Mouse (Mus musculus) liver, embryonic 12.5 days (tissue): ENCODE measurements around the gene Fam43a. TPM values are rescaled to one million over a fixed set of nuclear protein-coding genes. Genes with fewer than 3 reads are reported as not detected.

Experiments
- ATAC-seq: fragments of 200-750 bp; cut with Nextera tagmentation; 2 replicates; pipeline ENCODE4 v1.8.0; 2017; ENCODE audit warnings: moderate number of reproducible peaks, mild to moderate bottlenecking, moderate library complexity
- H3K27ac ChIP-seq: fragments of 300-500 bp; sonication (generic); 2 replicates; pipeline ENCODE4 v1.5.1; 2016; ENCODE audit warnings: mild to moderate bottlenecking
- H3K27me3 ChIP-seq: fragments of 300-500 bp; sonication (generic); replicated peaks from 2 replicates; pipeline ENCODE4 v1.6.1; 2016; ENCODE audit warnings: mild to moderate bottlenecking, moderate library complexity
- H3K36me3 ChIP-seq: fragments of 300-500 bp; sonication (generic); 2 replicates; pipeline ENCODE4 v1.6.1; 2016; ENCODE audit warnings: mild to moderate bottlenecking, moderate library complexity
- H3K4me1 ChIP-seq: fragments of 300-500 bp; sonication (generic); 2 replicates; pipeline ENCODE4 v1.6.1; 2016
- H3K4me2 ChIP-seq: fragments of 300-500 bp; sonication (generic); 2 replicates; pipeline ENCODE4 v1.6.1; 2016; ENCODE audit warnings: mild to moderate bottlenecking, moderate library complexity
- H3K4me3 ChIP-seq: fragments of 300-500 bp; sonication (generic); 2 replicates; pipeline ENCODE4 v1.5.1; 2016; ENCODE audit warnings: mild to moderate bottlenecking, moderate library complexity
- H3K9ac ChIP-seq: fragments of 300-500 bp; sonication (generic); 2 replicates; pipeline ENCODE4 v1.6.1; 2016; ENCODE audit warnings: mild to moderate bottlenecking, moderate library complexity
- H3K9me3 ChIP-seq: fragments of 300-500 bp; sonication (generic); replicated peaks from 2 replicates; pipeline ENCODE4 v1.6.1; 2016; ENCODE audit warnings: mild to moderate bottlenecking, moderate library complexity
- WGBS: fragments of 180-500 bp; shearing (Covaris S2); methylation state at CpG from one replicate; pipeline ENCODE4 v1.1.7; 2016; ENCODE audit not compliant: insufficient replicate concordance; 5-methylcytosine and 5-hydroxymethylcytosine counted together
- polyA plus RNA-seq: library from polyadenylated mRNA; unstranded; fragments of >200 nt; fragmentation: Nextera tagmentation; extraction: Ambion mirVana; gene quantifications from 2 replicates; pipeline ENCODE4 v1.2.1, GENCODE M21; 2016

Fam43a gene
- polyA plus RNA-seq, 1 experiment from 2014 or later = 9.2 TPM

DNA sequence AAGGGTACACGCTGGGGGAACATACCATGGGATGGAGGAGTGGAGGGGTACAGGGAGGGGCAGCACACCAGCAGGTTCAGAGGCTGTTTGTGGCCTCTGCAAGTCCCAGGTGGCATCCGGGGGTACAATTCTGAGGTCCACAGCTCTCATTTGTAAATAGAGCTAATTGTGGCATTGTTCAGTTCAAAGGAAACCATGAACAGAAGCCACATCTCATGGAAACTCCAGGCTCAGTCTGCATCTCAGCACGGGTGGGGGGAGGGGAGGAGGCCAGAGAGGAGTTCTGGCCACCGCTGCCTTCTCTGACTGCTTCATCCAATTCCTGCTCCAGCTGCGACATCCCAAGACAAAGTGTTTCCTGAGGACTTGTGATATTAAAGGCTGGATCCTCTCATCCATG is 14.6 kb downstream of the Fam43a start:
- H3K4me3 ChIP-seq = no peak overlapping the region
- H3K9me3 ChIP-seq = no peaks in the 10 kb centered on the region
- 45% methylated on average over 5 of the region's 5 CpGs for WGBS
- no peak for ATAC-seq
- H3K36me3 ChIP-seq = no peaks in the 10 kb centered on the region
- H3K4me2 ChIP-seq = no peak overlapping the region
- no peaks in the 10 kb centered on the region for H3K4me1 ChIP-seq
- H3K27me3 ChIP-seq = 0 out of 2 replicates have a peak, but pooled peaks cover 1% of the 10 kb centered on the region
- H3K27ac ChIP-seq = no peak overlapping the region
- no peak overlapping the region for H3K9ac ChIP-seq

DNA sequence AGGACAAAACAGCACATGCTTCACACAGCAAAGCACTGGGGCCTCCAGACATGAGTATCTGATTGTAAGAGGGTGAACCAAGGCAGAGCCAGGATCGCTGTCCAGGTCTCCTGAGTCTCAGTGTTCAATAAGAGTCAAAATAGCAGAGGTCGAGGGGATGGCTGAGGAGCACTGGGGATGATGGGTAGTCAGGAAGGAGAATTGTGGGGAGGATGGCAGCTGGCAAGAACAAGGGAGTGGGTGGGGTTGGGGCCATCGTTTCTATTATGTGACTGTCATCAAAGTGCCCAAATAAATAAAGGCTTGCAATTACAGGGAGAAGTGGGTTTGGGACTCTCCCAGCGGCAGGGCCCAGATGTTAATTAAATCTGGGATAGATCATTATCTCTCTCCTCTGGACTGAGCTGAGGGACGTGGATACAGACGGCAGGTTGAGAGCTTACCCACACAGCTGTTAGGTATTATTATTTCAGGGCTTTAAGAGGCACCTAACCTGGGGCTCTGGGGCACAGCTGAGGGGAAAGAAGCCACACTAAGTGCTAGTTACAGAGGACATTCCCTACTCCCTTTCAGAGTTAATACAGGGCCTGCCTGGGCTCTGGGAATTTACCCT is 15.3 kb downstream of the Fam43a start:
- Histone ChIP-seq H3K36me3 (no peaks in the 10 kb centered on the region), H3K4me3 (no peak overlapping the region), H3K27ac (no peak overlapping the region), H3K9me3 (no peaks in the 10 kb centered on the region), H3K27me3 (0 out of 2 replicates have a peak, but pooled peaks cover 4% of the 10 kb centered on the region), H3K4me1 (no peaks in the 10 kb centered on the region), H3K4me2 (no peak overlapping the region), H3K9ac (no peak overlapping the region)
- 50% methylated on average over 6 of the region's 6 CpGs for WGBS
- no peak for ATAC-seq

DNA sequence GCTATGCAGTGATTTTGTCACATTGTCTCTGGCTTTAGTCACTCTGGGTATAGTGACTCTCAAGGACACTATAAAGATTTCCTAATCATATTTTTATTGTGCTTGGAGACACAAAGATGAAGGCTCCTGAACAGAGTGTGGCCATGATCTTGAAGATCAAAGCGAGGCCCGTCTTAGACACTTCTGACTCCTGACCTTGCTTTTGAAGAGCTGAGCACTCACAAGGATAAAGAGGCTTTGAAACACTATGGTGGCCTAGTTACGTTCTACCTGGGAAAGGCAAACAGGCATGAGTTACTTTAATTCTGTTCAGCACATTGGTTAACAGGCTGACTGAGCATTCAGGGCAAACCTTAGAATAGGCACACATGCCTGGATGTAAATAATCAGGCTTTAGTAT is 16.8 kb downstream of the Fam43a start:
- no peak overlapping the region for H3K4me3 ChIP-seq
- no peak overlapping the region for H3K4me2 ChIP-seq
- H3K27ac ChIP-seq = no peak overlapping the region
- WGBS = 66% methylated on average over 3 of the region's 3 CpGs
- H3K27me3 ChIP-seq = 0 out of 2 replicates have a peak, but pooled peaks cover 4% of the 10 kb centered on the region
- no peak for ATAC-seq
- no peaks in the 10 kb centered on the region for H3K36me3 ChIP-seq
- no peaks in the 10 kb centered on the region for H3K9me3 ChIP-seq
- H3K4me1 ChIP-seq = no peaks in the 10 kb centered on the region
- H3K9ac ChIP-seq = no peak overlapping the region

DNA sequence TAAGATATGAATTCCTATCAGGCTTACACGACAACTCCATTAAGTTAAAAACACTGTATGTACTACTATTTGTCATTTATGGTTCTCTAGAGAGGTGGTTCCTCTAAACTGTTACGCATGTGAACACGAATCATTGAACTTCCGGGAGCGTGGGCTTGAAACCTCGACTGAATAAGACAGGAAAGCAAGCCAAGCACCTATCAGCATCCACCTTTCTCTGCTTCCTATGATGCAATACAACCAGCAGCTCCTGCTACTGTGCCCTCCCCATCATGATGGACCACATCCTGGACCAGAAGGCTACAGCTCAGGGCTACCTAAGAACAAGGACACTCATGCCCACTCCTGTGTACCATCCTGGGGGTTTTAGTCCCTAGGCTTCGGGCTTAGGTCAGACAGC is 24.1 kb downstream of the Fam43a start:
- H3K9me3 ChIP-seq = no peaks in the 10 kb centered on the region
- WGBS = 44% methylated on average over 7 of the region's 7 CpGs
- no peak overlapping the region for H3K9ac ChIP-seq
- H3K27ac ChIP-seq = no peak overlapping the region
- H3K4me1 ChIP-seq = no peaks in the 10 kb centered on the region
- no peak overlapping the region for H3K4me2 ChIP-seq
- H3K36me3 ChIP-seq = no peaks in the 10 kb centered on the region
- no peak for ATAC-seq
- H3K4me3 ChIP-seq = no peak overlapping the region
- H3K27me3 ChIP-seq = 0 out of 2 replicates have a peak, but pooled peaks cover 4% of the 10 kb centered on the region

DNA sequence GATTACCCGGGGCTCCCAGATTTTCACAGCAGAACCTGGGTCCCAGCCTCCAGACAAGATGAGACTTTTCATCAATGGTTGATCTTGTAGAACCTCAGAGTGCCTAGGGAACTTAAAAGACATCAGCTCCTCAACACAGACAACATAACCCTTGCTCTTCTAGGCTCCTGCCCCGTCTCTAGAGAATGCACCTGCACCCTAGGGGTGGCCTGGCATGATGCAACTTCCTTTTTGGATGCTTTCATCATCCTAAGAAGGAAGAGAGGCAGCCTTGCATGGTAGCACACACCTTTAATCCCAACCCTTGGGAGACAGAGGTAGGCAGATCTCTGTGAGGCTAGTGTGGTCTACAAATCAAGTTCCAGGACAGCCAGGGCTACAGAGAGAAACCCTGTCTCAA is 25.1 kb downstream of the Fam43a start:
- Histone ChIP-seq H3K9ac (no peak overlapping the region), H3K36me3 (no peaks in the 10 kb centered on the region), H3K9me3 (no peaks in the 10 kb centered on the region), H3K27ac (no peak overlapping the region), H3K4me1 (no peaks in the 10 kb centered on the region), H3K4me3 (no peak overlapping the region), H3K27me3 (no peaks in the 10 kb centered on the region), H3K4me2 (no peak overlapping the region)
- 58% methylated on average over 2 of the region's 2 CpGs for WGBS
- ATAC-seq = no peak

- no peak for ATAC-seq
- Histone ChIP-seq H3K9ac (no peak overlapping the region), H3K4me3 (no peak overlapping the region), H3K36me3 (no peaks in the 10 kb centered on the region), H3K27me3 (no peaks in the 10 kb centered on the region), H3K4me2 (no peak overlapping the region), H3K4me1 (no peaks in the 10 kb centered on the region), H3K9me3 (no peaks in the 10 kb centered on the region), H3K27ac (no peak overlapping the region)
- WGBS = 46% methylated on average over 11 of the region's 11 CpGs
Measured at GRCm38 (mm10) chr16:30627586-30628337, 28.2 kb downstream of the Fam43a start.

DNA sequence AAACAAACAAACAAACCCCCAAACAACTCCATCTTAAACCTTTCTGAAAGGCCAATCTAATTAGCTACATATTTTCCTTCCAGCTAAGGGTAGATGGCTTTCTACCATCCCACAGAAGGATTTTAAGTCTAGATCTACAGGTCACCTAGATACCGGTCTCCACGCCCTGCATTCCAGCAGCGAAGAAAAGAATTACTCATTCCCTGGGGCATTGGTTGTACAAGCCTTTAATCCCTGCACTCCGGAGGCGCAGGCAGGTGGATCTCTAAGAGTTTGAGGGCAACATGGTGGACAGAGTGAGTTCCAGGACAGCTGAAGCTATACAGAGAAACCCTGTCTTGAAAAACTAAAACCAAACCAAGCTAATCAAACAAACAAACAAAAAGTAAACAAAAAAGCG is 28.9 kb downstream of the Fam43a start:
- H3K4me1 ChIP-seq = no peaks in the 10 kb centered on the region
- no peak overlapping the region for H3K4me3 ChIP-seq
- H3K9me3 ChIP-seq = no peaks in the 10 kb centered on the region
- H3K27me3 ChIP-seq = no peaks in the 10 kb centered on the region
- H3K4me2 ChIP-seq = no peak overlapping the region
- no peak overlapping the region for H3K27ac ChIP-seq
- H3K9ac ChIP-seq = no peak overlapping the region
- no peak for ATAC-seq
- no peaks in the 10 kb centered on the region for H3K36me3 ChIP-seq
- 66% methylated on average over 6 of the region's 6 CpGs for WGBS

DNA sequence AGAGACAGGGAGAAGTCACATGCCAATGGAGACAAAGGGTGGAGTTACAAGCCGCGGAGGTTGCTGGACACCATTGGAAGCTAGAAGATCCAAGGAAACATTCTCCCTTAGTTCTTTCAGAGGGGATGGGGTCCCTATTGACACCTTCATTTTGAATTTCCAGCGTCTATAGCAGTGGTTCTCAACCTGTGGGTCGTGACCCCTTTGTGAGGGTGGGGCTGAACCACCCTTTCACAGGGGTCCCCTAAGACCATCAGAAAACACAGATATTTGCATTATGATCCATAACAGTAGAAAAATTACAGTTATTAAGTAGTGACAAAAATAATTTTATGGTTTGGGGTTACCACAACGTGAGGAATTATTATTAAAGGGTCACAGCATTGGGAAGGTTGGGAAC is 30.0 kb downstream of the Fam43a start:
- H3K4me2 ChIP-seq = no peak overlapping the region
- no peak overlapping the region for H3K27ac ChIP-seq
- WGBS = 68% methylated on average over 5 of the region's 5 CpGs
- no peak overlapping the region for H3K4me3 ChIP-seq
- H3K9ac ChIP-seq = no peak overlapping the region
- H3K36me3 ChIP-seq = no peaks in the 10 kb centered on the region
- no peaks in the 10 kb centered on the region for H3K4me1 ChIP-seq
- no peaks in the 10 kb centered on the region for H3K27me3 ChIP-seq
- ATAC-seq = no peak
- H3K9me3 ChIP-seq = no peaks in the 10 kb centered on the region

DNA sequence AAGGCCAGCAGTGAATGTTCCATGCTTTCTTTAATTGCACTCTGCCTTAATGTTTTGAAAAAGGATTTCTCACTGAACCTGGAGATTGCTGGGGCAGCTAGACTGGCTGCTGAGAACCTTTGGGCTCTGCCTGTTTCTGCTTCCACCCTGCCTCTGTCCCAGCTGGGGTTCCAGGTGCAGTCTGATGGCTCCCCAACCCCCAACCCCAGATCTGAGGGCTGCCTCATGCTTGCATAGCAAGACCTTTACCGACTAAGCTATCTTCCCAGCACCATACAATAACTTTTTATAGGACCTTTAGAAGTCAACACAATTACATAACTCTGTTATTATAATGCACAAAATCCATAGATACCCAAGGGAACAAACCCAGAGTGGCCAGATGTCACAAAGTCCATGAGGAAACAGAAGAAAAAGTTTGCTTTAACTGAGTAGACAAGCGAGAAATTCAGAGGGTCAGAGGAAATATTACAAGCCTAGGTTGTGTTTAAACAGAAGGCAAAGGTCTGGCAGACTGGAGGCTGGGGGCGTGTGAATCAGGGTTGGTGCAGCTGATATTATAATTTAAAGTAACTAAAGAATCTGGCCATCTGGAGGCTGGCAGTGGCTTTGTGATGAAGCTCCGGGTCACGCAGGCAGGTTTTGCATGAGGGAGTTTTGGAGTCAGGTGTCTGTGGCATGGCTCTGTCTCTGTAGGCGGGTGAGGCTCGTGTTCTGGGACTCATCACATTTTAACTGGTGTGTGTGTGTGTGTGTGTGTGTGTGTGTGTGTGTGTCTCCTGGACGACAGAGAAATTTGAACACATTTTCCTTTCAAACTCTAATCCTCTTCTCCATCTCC is 34.6 kb downstream of the Fam43a start:
- no peak overlapping the region for H3K4me2 ChIP-seq
- H3K9ac ChIP-seq = no peak overlapping the region
- ATAC-seq = no peak
- H3K27me3 ChIP-seq = no peaks in the 10 kb centered on the region
- no peaks in the 10 kb centered on the region for H3K4me1 ChIP-seq
- no peaks in the 10 kb centered on the region for H3K36me3 ChIP-seq
- no peaks in the 10 kb centered on the region for H3K9me3 ChIP-seq
- no peak overlapping the region for H3K27ac ChIP-seq
- WGBS = 64% methylated on average over 8 of the region's 8 CpGs
- H3K4me3 ChIP-seq = no peak overlapping the region

DNA sequence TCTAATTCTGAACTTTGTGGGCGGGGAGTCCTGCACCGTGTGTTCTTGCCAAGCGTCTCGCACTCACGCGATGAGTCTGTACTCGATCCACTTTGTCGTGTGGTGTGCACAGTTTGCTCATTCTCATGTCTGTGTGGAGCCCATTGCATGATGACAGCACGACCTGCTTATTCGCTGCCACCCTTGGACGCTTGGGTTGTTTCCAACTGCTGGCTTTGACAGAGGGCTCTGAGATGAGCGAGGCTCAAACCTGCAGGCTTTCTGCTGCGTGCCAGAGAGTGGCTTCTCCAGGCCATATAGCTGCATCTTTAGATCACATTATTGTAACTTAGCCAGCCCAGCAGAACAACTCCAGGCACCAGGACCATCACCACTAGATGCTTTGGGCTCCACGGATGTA is 39.1 kb downstream of the Fam43a start:
- 82% methylated on average over 14 of the region's 14 CpGs for WGBS
- H3K36me3 ChIP-seq = no peaks in the 10 kb centered on the region
- no peak overlapping the region for H3K4me3 ChIP-seq
- no peaks in the 10 kb centered on the region for H3K27me3 ChIP-seq
- H3K27ac ChIP-seq = no peak overlapping the region
- no peak for ATAC-seq
- no peaks in the 10 kb centered on the region for H3K4me1 ChIP-seq
- H3K4me2 ChIP-seq = no peak overlapping the region
- 0 out of 2 replicates have a peak, but pooled peaks cover 6% of the 10 kb centered on the region for H3K9me3 ChIP-seq
- no peak overlapping the region for H3K9ac ChIP-seq

- no peak overlapping the region for H3K4me3 ChIP-seq
- H3K9me3 ChIP-seq = 0 out of 2 replicates have a peak, but pooled peaks cover 6% of the 10 kb centered on the region
- ATAC-seq = no peak
- WGBS = 59% methylated on average over 2 of the region's 2 CpGs
- no peaks in the 10 kb centered on the region for H3K36me3 ChIP-seq
- H3K27ac ChIP-seq = no peak overlapping the region
- no peaks in the 10 kb centered on the region for H3K4me1 ChIP-seq
- no peak overlapping the region for H3K4me2 ChIP-seq
- H3K9ac ChIP-seq = no peak overlapping the region
- H3K27me3 ChIP-seq = no peaks in the 10 kb centered on the region
Measured at GRCm38 (mm10) chr16:30640591-30640990, 41.1 kb downstream of the Fam43a start.

GRCm38 (mm10) chr16:30641408-30641807 is 41.9 kb downstream of the Fam43a start:
- H3K4me1 ChIP-seq = 0 out of 2 replicates have a peak, but pooled peaks cover 4% of the 10 kb centered on the region
- H3K4me3 ChIP-seq = no peak overlapping the region
- H3K36me3 ChIP-seq = no peaks in the 10 kb centered on the region
- no peak for ATAC-seq
- no peak overlapping the region for H3K9ac ChIP-seq
- no peak overlapping the region for H3K27ac ChIP-seq
- H3K27me3 ChIP-seq = no peaks in the 10 kb centered on the region
- 0 out of 2 replicates have a peak, but pooled peaks cover 6% of the 10 kb centered on the region for H3K9me3 ChIP-seq
- no peak overlapping the region for H3K4me2 ChIP-seq
- 75% methylated on average over 4 of the region's 4 CpGs for whole genome bisulfite sequencing
